In the genomic region with DNA sequence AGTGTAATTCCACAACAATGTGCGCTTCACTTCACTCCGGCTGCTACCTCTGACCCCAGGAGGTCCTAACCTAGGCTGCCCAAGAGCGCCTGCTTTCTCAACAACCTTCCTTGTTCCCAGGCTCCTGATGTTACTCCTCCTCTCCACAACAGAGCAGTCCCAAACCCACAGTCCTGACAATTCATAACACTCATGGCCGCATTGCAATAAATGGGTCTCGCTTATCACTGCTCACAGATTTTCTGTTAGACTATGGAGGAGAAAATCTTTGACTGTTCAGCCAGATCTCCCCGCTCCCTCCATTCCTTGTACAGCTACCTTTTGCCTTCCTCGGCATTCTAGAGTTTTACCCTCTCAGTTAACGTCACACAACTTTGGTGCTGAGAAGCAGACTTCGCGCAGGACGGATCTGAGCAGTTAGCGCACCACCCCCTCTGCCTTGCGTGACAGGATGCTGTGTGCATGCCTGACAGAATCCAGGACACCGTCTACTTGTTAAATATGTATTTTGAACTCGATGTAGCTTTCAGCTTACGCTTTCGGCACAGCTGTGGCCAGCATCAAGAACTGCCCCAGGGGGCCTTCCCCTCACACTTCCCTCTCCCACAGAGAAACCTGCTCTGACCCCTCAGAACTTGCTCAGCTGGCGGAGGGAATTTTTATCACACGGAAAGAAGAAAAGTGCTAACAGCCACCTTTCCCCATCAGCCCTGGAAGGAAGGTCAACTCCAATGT, we compare ENCODE assay signal across 9 mouse cellular contexts. TPM values are rescaled to one million over a fixed set of nuclear protein-coding genes. Genes with fewer than 3 reads are reported as not detected.
DNase-seq lines count a peak whose midpoint lies in the region; ATAC-seq lines count a peak whose summit lies in the region.
"Had no signal": no experiment of that assay in that cellular context is flagged by ENCODE, and none has a peak within 500 bp of the region (broad histone marks: within the 10 kb centered on the region; RNA-seq: fewer than 3 reads in every experiment).

Stox2 (minus strand) TSS at position 51 of the 735 bp plus-strand sequence.

- DNase-seq in heart, postnatal 10 days = no peak
- DNase-seq in heart, adult 11 months = no peak
- DNase-seq in embryonic facial prominence, embryonic 10.5 days (ENCODE audit: low spot score) = peak; percentile 16
- no peak for DNase-seq in spleen, adult 18-20 months
- DNase-seq in lung, postnatal 36 days = no peak
- DNase-seq: cerebellum, adult 11 months had no signal

- 0 out of 2 replicates have a peak, but pooled peaks cover 3% of the 10 kb centered on the region for H3K9me3 ChIP-seq in embryonic facial prominence, embryonic 10.5 days
- no peaks in the 10 kb centered on the region for H3K9me3 ChIP-seq in hindbrain, embryonic 13.5 days
- no peaks in the 10 kb centered on the region for H3K9me3 ChIP-seq in midbrain, embryonic 13.5 days

- H3K9ac ChIP-seq in hindbrain, embryonic 13.5 days = no peak within 1 kb of the TSS
- H3K9ac ChIP-seq in midbrain, embryonic 13.5 days (replicated peaks) = no peak within 1 kb of the TSS

- no peak for ATAC-seq in hindbrain, embryonic 13.5 days (ENCODE audit: low FRiP score)
- no peak for ATAC-seq in midbrain, embryonic 13.5 days
- no peak for ATAC-seq in granulocyte monocyte progenitor cell, adult 5-6 weeks (replicated peaks; ENCODE audit: poor library complexity, severe bottlenecking)

- H3K27ac ChIP-seq in embryonic facial prominence, embryonic 10.5 days (replicated peaks) = no peak within 1 kb of the TSS
- no peak within 1 kb of the TSS for H3K27ac ChIP-seq in hindbrain, embryonic 13.5 days
- no peak within 1 kb of the TSS for H3K27ac ChIP-seq in midbrain, embryonic 13.5 days

- H3K4me2 ChIP-seq in hindbrain, embryonic 13.5 days = no peak within 1 kb of the TSS
- no peak within 1 kb of the TSS for H3K4me2 ChIP-seq in midbrain, embryonic 13.5 days (replicated peaks)

- H3K27me3 ChIP-seq in embryonic facial prominence, embryonic 10.5 days (replicated peaks; ENCODE audit: low read depth, poor library complexity, severe bottlenecking) = no peaks in the 10 kb centered on the region
- no peaks in the 10 kb centered on the region for H3K27me3 ChIP-seq in hindbrain, embryonic 13.5 days
- no peaks in the 10 kb centered on the region for H3K27me3 ChIP-seq in midbrain, embryonic 13.5 days

- WGBS in embryonic facial prominence, embryonic 10.5 days = 81% methylated on average over 19 of the region's 19 CpGs
- WGBS in hindbrain, embryonic 13.5 days = 80% methylated on average over 19 of the region's 19 CpGs
- 82% methylated on average over 19 of the region's 19 CpGs for WGBS in midbrain, embryonic 13.5 days

- intact Hi-C loops in heart, postnatal 10 days (cut with DNase I) = no loop called here

- H3K4me1 ChIP-seq in embryonic facial prominence, embryonic 10.5 days = no peaks in the 10 kb centered on the region
- no peaks in the 10 kb centered on the region for H3K4me1 ChIP-seq in hindbrain, embryonic 13.5 days (replicated peaks)
- H3K4me1 ChIP-seq in midbrain, embryonic 13.5 days (replicated peaks) = no peaks in the 10 kb centered on the region

- H3K36me3 ChIP-seq in embryonic facial prominence, embryonic 10.5 days (replicated peaks) = no peaks in the 10 kb centered on the region
- H3K36me3 ChIP-seq in hindbrain, embryonic 13.5 days = no peaks in the 10 kb centered on the region
- no peaks in the 10 kb centered on the region for H3K36me3 ChIP-seq in midbrain, embryonic 13.5 days

- H3K4me3 ChIP-seq in embryonic facial prominence, embryonic 10.5 days = no peak within 1 kb of the TSS
- no peak within 1 kb of the TSS for H3K4me3 ChIP-seq in hindbrain, embryonic 13.5 days
- no peak within 1 kb of the TSS for H3K4me3 ChIP-seq in midbrain, embryonic 13.5 days (replicated peaks)

RNA-seq across cellular contexts. Expression of gene Stox2, which starts in this region (rescaled TPM):
- total RNA-seq in heart, postnatal 10 days (2021) = 10 to 100 TPM; 23.5 to 24.2 TPM
- 16.8 and 19.5 TPM in 2 replicates for polyA plus RNA-seq in embryonic facial prominence, embryonic 10.5 days (2016; fragmentation: Nextera tagmentation; extraction: Ambion mirVana)
- polyA plus RNA-seq in hindbrain, embryonic 13.5 days (2015; fragmentation: Nextera tagmentation; extraction: Ambion mirVana) = 36.6 and 38.9 TPM in 2 replicates
- 45.9 and 46.1 TPM in 2 replicates for polyA plus RNA-seq in midbrain, embryonic 13.5 days (2015; fragmentation: Nextera tagmentation; extraction: Ambion mirVana)
- total RNA-seq in granulocyte monocyte progenitor cell, adult 5-6 weeks (2014; fragmentation: Nextera tagmentation) = 2.4 and 3.2 TPM in 2 replicates
- 1.0 and 1.9 TPM in 2 replicates for total RNA-seq in granulocyte monocyte progenitor cell, adult 5-6 weeks (2017)

Comparison
In these comparisons a context has a peak if more than half of its experiments do, and no peak if none do; other contexts are left out.
1. RNA of gene Stox2 (total RNA-seq): 23.5 to 24.2 TPM in heart, postnatal 10 days; 1.0 to 3.2 TPM in granulocyte monocyte progenitor cell, adult 5-6 weeks; every median in the first group is over 4 times any median in the second.